Mouse (Mus musculus) lung, embryonic 14.5 days (tissue): Measurements from ENCODE around the gene Tuba1c. TPM values are rescaled to one million over a fixed set of nuclear protein-coding genes. Genes with fewer than 3 reads are reported as not detected.

Experiments
- ATAC-seq: fragments of 200-750 bp; cut with Nextera tagmentation; 2 replicates; pipeline ENCODE4 v1.8.0; 2017; ENCODE audit warnings: mild to moderate bottlenecking, moderate TSS enrichment, moderate library complexity; ENCODE audit not compliant: insufficient read depth
- DNase-seq: peaks from one replicate; pipeline ENCODE4 v3.0.0-alpha.2; 2015
- H3K27ac ChIP-seq: fragments of 300-500 bp; sonication (generic); 2 replicates; pipeline ENCODE4 v1.5.1; 2014; ENCODE audit warnings: low read depth, mild to moderate bottlenecking, moderate library complexity
- H3K27me3 ChIP-seq: fragments of 300-500 bp; sonication (generic); 2 replicates; pipeline ENCODE4 v1.6.1; 2014; ENCODE audit warnings: low read length, control low read depth; ENCODE audit not compliant: insufficient read depth
- H3K36me3 ChIP-seq: fragments of 300-500 bp; sonication (generic); 2 replicates; pipeline ENCODE4 v1.6.1; 2014; ENCODE audit warnings: control low read depth; ENCODE audit not compliant: insufficient read depth
- H3K4me1 ChIP-seq: fragments of 300-500 bp; sonication (generic); 2 replicates; pipeline ENCODE4 v1.6.1; 2014; ENCODE audit warnings: antibody characterized with exemption, control low read depth; ENCODE audit not compliant: insufficient read depth
- H3K4me2 ChIP-seq: fragments of 300-500 bp; sonication (generic); 2 replicates; pipeline ENCODE4 v1.6.1; 2014; ENCODE audit warnings: mild to moderate bottlenecking
- H3K4me3 ChIP-seq: fragments of 300-500 bp; sonication (generic); 2 replicates; pipeline ENCODE4 v1.5.1; 2014; ENCODE audit warnings: low read depth, low read length
- H3K9ac ChIP-seq: fragments of 300-500 bp; sonication (generic); 2 replicates; pipeline ENCODE4 v1.6.1; 2014
- H3K9me3 ChIP-seq: fragments of 300-500 bp; sonication (generic); 2 replicates; pipeline ENCODE4 v1.6.1; 2016; ENCODE audit warnings: low read depth, low read length, control low read depth
- CTCF ChIP-seq: IDR thresholded peaks from 2 replicates; pipeline ENCODE4 v1.5.1; 2016; ENCODE audit warnings: antibody characterized with exemption, low read depth
- WGBS: fragments of 180-500 bp; shearing (Covaris S2); extraction: QIAGEN DNeasy Blood & Tissue Kit; methylation state at CpG from one replicate; pipeline ENCODE4 v1.1.7; 2014; 5-methylcytosine and 5-hydroxymethylcytosine counted together
- polyA plus RNA-seq: library from polyadenylated mRNA; unstranded; fragments of >200 nt; fragmentation: Nextera tagmentation; extraction: Ambion mirVana; gene quantifications from 2 replicates; pipeline ENCODE4 v1.2.1, GENCODE M21; 2014

Tuba1c gene
- polyA plus RNA-seq, 1 experiment from 2014 or later, result 232 TPM

GRCm38 (mm10) chr15:99021255-99021654 is 8.4 kb upstream of the Tuba1c start:
- no peak overlapping the region for H3K9ac ChIP-seq
- ATAC-seq (no peak), DNase-seq (no peak)
- no peak overlapping the region for H3K4me3 ChIP-seq
- WGBS, result 91% methylated on average over 7 of the region's 7 CpGs
- no peak overlapping the region for H3K27ac ChIP-seq
- no peaks in the 10 kb centered on the region for H3K9me3 ChIP-seq
- no peak for TF ChIP-seq CTCF
- H3K36me3 ChIP-seq, result no peaks in the 10 kb centered on the region
- no peak overlapping the region for H3K4me2 ChIP-seq
- H3K4me1 ChIP-seq, result no peaks in the 10 kb centered on the region
- no peaks in the 10 kb centered on the region for H3K27me3 ChIP-seq

GRCm38 (mm10) chr15:99024668-99025314 is 4.9 kb upstream of the Tuba1c start:
- H3K4me1 ChIP-seq, result no peaks in the 10 kb centered on the region
- H3K9ac ChIP-seq, result no peak overlapping the region
- peak; percentile 80 for TF ChIP-seq CTCF
- no peaks in the 10 kb centered on the region for H3K27me3 ChIP-seq
- WGBS, result 24% methylated on average over 7 of the region's 8 CpGs
- H3K27ac ChIP-seq, result no peak overlapping the region
- DNase-seq, result peak; percentile 96
- H3K9me3 ChIP-seq, result no peaks in the 10 kb centered on the region
- H3K4me2 ChIP-seq, result no peak overlapping the region
- H3K4me3 ChIP-seq, result no peak overlapping the region
- no peaks in the 10 kb centered on the region for H3K36me3 ChIP-seq
- ATAC-seq, result no peak

- no peak overlapping the region for H3K4me2 ChIP-seq
- H3K4me1 ChIP-seq, result no peaks in the 10 kb centered on the region
- DNase-seq (no peak), ATAC-seq (no peak)
- 74% methylated on average over 13 of the region's 13 CpGs for WGBS
- no peak for TF ChIP-seq CTCF
- no peaks in the 10 kb centered on the region for H3K27me3 ChIP-seq
- H3K9me3 ChIP-seq, result no peaks in the 10 kb centered on the region
- H3K4me3 ChIP-seq, result no peak overlapping the region
- H3K36me3 ChIP-seq, result no peaks in the 10 kb centered on the region
- H3K9ac ChIP-seq, result no peak overlapping the region
- no peak overlapping the region for H3K27ac ChIP-seq
Observed at GRCm38 (mm10) chr15:99025414-99025813, 4.3 kb upstream of the Tuba1c start.

GRCm38 (mm10) chr15:99026259-99026658 is 3.4 kb upstream of the Tuba1c start:
- H3K9me3 ChIP-seq, result no peaks in the 10 kb centered on the region
- no peak overlapping the region for H3K4me3 ChIP-seq
- peak; percentile 60 for TF ChIP-seq CTCF
- H3K36me3 ChIP-seq, result no peaks in the 10 kb centered on the region
- H3K27me3 ChIP-seq, result no peaks in the 10 kb centered on the region
- no peak overlapping the region for H3K9ac ChIP-seq
- 55% methylated on average over 4 of the region's 4 CpGs for WGBS
- H3K4me1 ChIP-seq, result peaks cover 1% of the 10 kb centered on the region; the same call in 1 of the 2 replicates
- ATAC-seq (no peak), DNase-seq (peak; percentile 76)
- no peak overlapping the region for H3K4me2 ChIP-seq
- no peak overlapping the region for H3K27ac ChIP-seq

GRCm38 (mm10) chr15:99027116-99027515 is 2.6 kb upstream of the Tuba1c start:
- no peak overlapping the region for H3K4me2 ChIP-seq

GRCm38 (mm10) chr15:99028874-99029458 is 725 bp upstream of the Tuba1c start:
- Histone ChIP-seq H3K27me3 (no peaks in the 10 kb centered on the region), H3K4me1 (peaks cover 17% of the 10 kb centered on the region)

More at GRCm38 (mm10) chr15:99027116-99027515, 2.6 kb upstream of the Tuba1c start:
- no peaks in the 10 kb centered on the region for H3K27me3 ChIP-seq
- TF ChIP-seq CTCF, result peak; percentile 18; the same call in 1 of the 2 replicates
- no peak overlapping the region for H3K9ac ChIP-seq
- DNase-seq (no peak), ATAC-seq (no peak)
- no peaks in the 10 kb centered on the region for H3K36me3 ChIP-seq
- H3K4me1 ChIP-seq, result peaks cover 9% of the 10 kb centered on the region
- H3K27ac ChIP-seq, result no peak overlapping the region
- 61% methylated on average over 5 of the region's 5 CpGs for WGBS
- no peak overlapping the region for H3K4me3 ChIP-seq
- no peaks in the 10 kb centered on the region for H3K9me3 ChIP-seq

GRCm38 (mm10) chr15:99030585-99031387 is 1.1 kb downstream of the Tuba1c start:
- 6% methylated on average over 26 of the region's 26 CpGs for WGBS
- Histone ChIP-seq H3K4me3 (peak overlapping the region; percentile 73), H3K36me3 (peaks cover 19% of the 10 kb centered on the region), H3K27ac (peak overlapping the region; percentile 91), H3K4me2 (peak overlapping the region; percentile 79), H3K9ac (peak overlapping the region; percentile 80), H3K4me1 (peaks cover 17% of the 10 kb centered on the region), H3K9me3 (no peaks in the 10 kb centered on the region), H3K27me3 (no peaks in the 10 kb centered on the region)
- DNase-seq, result peak; percentile 62
- TF ChIP-seq CTCF, result no peak
- ATAC-seq, result peak; percentile 55

More at GRCm38 (mm10) chr15:99028874-99029458, 725 bp upstream of the Tuba1c start:
- Histone ChIP-seq H3K9me3 (no peaks in the 10 kb centered on the region), H3K36me3 (peaks cover 4% of the 10 kb centered on the region; the same call in 1 of the 2 replicates), H3K4me2 (peak overlapping the region; percentile 79), H3K9ac (peak overlapping the region; percentile 80), H3K27ac (peak overlapping the region; percentile 91), H3K4me3 (peak overlapping the region; percentile 73)
- TF ChIP-seq CTCF, result no peak
- under 1% methylated on average over 10 of the region's 10 CpGs for WGBS
- peak; percentile 12; the same call in 1 of the 2 replicates for ATAC-seq
- DNase-seq, result peak; percentile 44
